Mouse (Mus musculus): ENCODE data around the gene Col23a1. TPM values are rescaled to one million over a fixed set of nuclear protein-coding genes. Genes with fewer than 3 reads are reported as not detected.

The Col23a1 gene
- polyA plus RNA-seq, 1 experiment from 2014 or later, result 0.15 TPM

GRCm38 (mm10) chr11:51485775-51486464 lies 196.2 kb downstream of the Col23a1 start:
- H3K4me3 ChIP-seq (ENCODE audit: low read depth, low read length), result no peak overlapping the region
- no peak overlapping the region for H3K4me2 ChIP-seq (ENCODE audit: low read depth, low read length)
- no peaks in the 10 kb centered on the region for H3K36me3 ChIP-seq (ENCODE audit: control insufficient read depth, insufficient read depth)
- no peaks in the 10 kb centered on the region for H3K27me3 ChIP-seq (ENCODE audit: control insufficient read depth, insufficient read depth, low read depth, low read length)
- H3K27ac ChIP-seq (ENCODE audit: low read length), result no peak overlapping the region
- 42% methylated on average over 10 of the region's 10 CpGs for WGBS (ENCODE audit: insufficient replicate concordance)
- no peak overlapping the region for H3K9ac ChIP-seq (ENCODE audit: low read depth, low read length)
- no peak for ATAC-seq (ENCODE audit: low read depth)
- H3K9me3 ChIP-seq (replicated peaks; ENCODE audit: control insufficient read depth, low read length), result no peaks in the 10 kb centered on the region
- H3K4me1 ChIP-seq (ENCODE audit: control insufficient read depth, low read depth, low read length), result no peaks in the 10 kb centered on the region

GRCm38 (mm10) chr11:51488813-51489212 lies 199.1 kb downstream of the Col23a1 start:
- 67% methylated on average over 9 of the region's 9 CpGs for WGBS (ENCODE audit: insufficient replicate concordance)
- Histone ChIP-seq H3K4me1 (ENCODE audit: control insufficient read depth, low read depth, low read length) (no peaks in the 10 kb centered on the region), H3K27ac (ENCODE audit: low read length) (no peak overlapping the region), H3K9ac (ENCODE audit: low read depth, low read length) (no peak overlapping the region), H3K4me2 (ENCODE audit: low read depth, low read length) (no peak overlapping the region), H3K4me3 (ENCODE audit: low read depth, low read length) (no peak overlapping the region), H3K36me3 (ENCODE audit: control insufficient read depth, insufficient read depth) (no peaks in the 10 kb centered on the region), H3K9me3 (replicated peaks; ENCODE audit: control insufficient read depth, low read length) (no peaks in the 10 kb centered on the region), H3K27me3 (ENCODE audit: control insufficient read depth, insufficient read depth, low read depth, low read length) (no peaks in the 10 kb centered on the region)
- ATAC-seq (ENCODE audit: low read depth), result no peak

- no peaks in the 10 kb centered on the region for H3K9me3 ChIP-seq (replicated peaks; ENCODE audit: control insufficient read depth, low read length)
- no peaks in the 10 kb centered on the region for H3K27me3 ChIP-seq (ENCODE audit: control insufficient read depth, insufficient read depth, low read depth, low read length)
- no peak overlapping the region for H3K27ac ChIP-seq (ENCODE audit: low read length)
- no peak for ATAC-seq (ENCODE audit: low read depth)
- no peak overlapping the region for H3K4me2 ChIP-seq (ENCODE audit: low read depth, low read length)
- H3K36me3 ChIP-seq (ENCODE audit: control insufficient read depth, insufficient read depth), result no peaks in the 10 kb centered on the region
- H3K9ac ChIP-seq (ENCODE audit: low read depth, low read length), result no peak overlapping the region
- 58% methylated on average over 4 of the region's 4 CpGs for whole genome bisulfite sequencing (ENCODE audit: insufficient replicate concordance)
- H3K4me3 ChIP-seq (ENCODE audit: low read depth, low read length), result no peak overlapping the region
- no peaks in the 10 kb centered on the region; the same call in 1 of the 2 replicates for H3K4me1 ChIP-seq (ENCODE audit: control insufficient read depth, low read depth, low read length)
Measured at GRCm38 (mm10) chr11:51493421-51493820, 203.7 kb downstream of the Col23a1 start.

- 40% methylated on average over 5 of the region's 5 CpGs for WGBS (ENCODE audit: insufficient replicate concordance)
- H3K27ac ChIP-seq (ENCODE audit: low read length), result no peak overlapping the region
- no peak for ATAC-seq (ENCODE audit: low read depth)
Measured at GRCm38 (mm10) chr11:51494178-51494577, 204.5 kb downstream of the Col23a1 start.

GRCm38 (mm10) chr11:51499776-51500175 lies 210.1 kb downstream of the Col23a1 start:
- no peaks in the 10 kb centered on the region for H3K4me1 ChIP-seq (ENCODE audit: control insufficient read depth, low read depth, low read length)
- no peak overlapping the region for H3K9ac ChIP-seq (ENCODE audit: low read depth, low read length)
- H3K36me3 ChIP-seq (ENCODE audit: control insufficient read depth, insufficient read depth), result no peaks in the 10 kb centered on the region
- H3K27me3 ChIP-seq (ENCODE audit: control insufficient read depth, insufficient read depth, low read depth, low read length), result no peaks in the 10 kb centered on the region
- no peak overlapping the region for H3K27ac ChIP-seq (ENCODE audit: low read length)
- no peak overlapping the region for H3K4me3 ChIP-seq (ENCODE audit: low read depth, low read length)
- no peak for ATAC-seq (ENCODE audit: low read depth)
- H3K4me2 ChIP-seq (ENCODE audit: low read depth, low read length), result no peak overlapping the region
- H3K9me3 ChIP-seq (replicated peaks; ENCODE audit: control insufficient read depth, low read length), result no peaks in the 10 kb centered on the region

More at GRCm38 (mm10) chr11:51494178-51494577, 204.5 kb downstream of the Col23a1 start:
- Histone ChIP-seq H3K27me3 (ENCODE audit: control insufficient read depth, insufficient read depth, low read depth, low read length) (no peaks in the 10 kb centered on the region), H3K4me3 (ENCODE audit: low read depth, low read length) (no peak overlapping the region), H3K9me3 (replicated peaks; ENCODE audit: control insufficient read depth, low read length) (no peaks in the 10 kb centered on the region), H3K36me3 (ENCODE audit: control insufficient read depth, insufficient read depth) (no peaks in the 10 kb centered on the region), H3K9ac (ENCODE audit: low read depth, low read length) (no peak overlapping the region), H3K4me1 (ENCODE audit: control insufficient read depth, low read depth, low read length) (no peaks in the 10 kb centered on the region; the same call in 1 of the 2 replicates), H3K4me2 (ENCODE audit: low read depth, low read length) (no peak overlapping the region)

- H3K9ac ChIP-seq (ENCODE audit: low read depth, low read length), result no peak overlapping the region
- no peaks in the 10 kb centered on the region for H3K36me3 ChIP-seq (ENCODE audit: control insufficient read depth, insufficient read depth)
- no peak overlapping the region for H3K4me2 ChIP-seq (ENCODE audit: low read depth, low read length)
- H3K27me3 ChIP-seq (ENCODE audit: control insufficient read depth, insufficient read depth, low read depth, low read length), result no peaks in the 10 kb centered on the region
- H3K9me3 ChIP-seq (replicated peaks; ENCODE audit: control insufficient read depth, low read length), result no peaks in the 10 kb centered on the region
- WGBS (ENCODE audit: insufficient replicate concordance), result 66% methylated on average over 10 of the region's 10 CpGs
- no peaks in the 10 kb centered on the region for H3K4me1 ChIP-seq (ENCODE audit: control insufficient read depth, low read depth, low read length)
- ATAC-seq (ENCODE audit: low read depth), result no peak
- H3K4me3 ChIP-seq (ENCODE audit: low read depth, low read length), result no peak overlapping the region
- H3K27ac ChIP-seq (ENCODE audit: low read length), result no peak overlapping the region
Measured at GRCm38 (mm10) chr11:51502431-51502851, 212.7 kb downstream of the Col23a1 start.

- no peak overlapping the region for H3K4me3 ChIP-seq (ENCODE audit: low read depth, low read length)
Measured at GRCm38 (mm10) chr11:51504946-51505345, 215.2 kb downstream of the Col23a1 start.

GRCm38 (mm10) chr11:51508053-51508452 lies 218.3 kb downstream of the Col23a1 start:
- no peaks in the 10 kb centered on the region for H3K36me3 ChIP-seq (ENCODE audit: control insufficient read depth, insufficient read depth)
- H3K27ac ChIP-seq (ENCODE audit: low read length), result no peak overlapping the region
- H3K4me3 ChIP-seq (ENCODE audit: low read depth, low read length), result no peak overlapping the region
- 54% methylated on average over 6 of the region's 6 CpGs for WGBS (ENCODE audit: insufficient replicate concordance)
- ATAC-seq (ENCODE audit: low read depth), result no peak
- no peak overlapping the region for H3K9ac ChIP-seq (ENCODE audit: low read depth, low read length)
- H3K27me3 ChIP-seq (ENCODE audit: control insufficient read depth, insufficient read depth, low read depth, low read length), result no peaks in the 10 kb centered on the region
- no peaks in the 10 kb centered on the region for H3K9me3 ChIP-seq (replicated peaks; ENCODE audit: control insufficient read depth, low read length)
- no peaks in the 10 kb centered on the region for H3K4me1 ChIP-seq (ENCODE audit: control insufficient read depth, low read depth, low read length)
- H3K4me2 ChIP-seq (ENCODE audit: low read depth, low read length), result no peak overlapping the region

More at GRCm38 (mm10) chr11:51504946-51505345, 215.2 kb downstream of the Col23a1 start:
- Histone ChIP-seq H3K9me3 (replicated peaks; ENCODE audit: control insufficient read depth, low read length) (no peaks in the 10 kb centered on the region), H3K27me3 (ENCODE audit: control insufficient read depth, insufficient read depth, low read depth, low read length) (no peaks in the 10 kb centered on the region), H3K9ac (ENCODE audit: low read depth, low read length) (no peak overlapping the region), H3K4me1 (ENCODE audit: control insufficient read depth, low read depth, low read length) (no peaks in the 10 kb centered on the region), H3K4me2 (ENCODE audit: low read depth, low read length) (no peak overlapping the region), H3K36me3 (ENCODE audit: control insufficient read depth, insufficient read depth) (no peaks in the 10 kb centered on the region), H3K27ac (ENCODE audit: low read length) (no peak overlapping the region)
- 63% methylated on average over 3 of the region's 3 CpGs for WGBS (ENCODE audit: insufficient replicate concordance)
- ATAC-seq (ENCODE audit: low read depth), result no peak

- no peak overlapping the region for H3K4me3 ChIP-seq (ENCODE audit: low read depth, low read length)
- no peaks in the 10 kb centered on the region for H3K36me3 ChIP-seq (ENCODE audit: control insufficient read depth, insufficient read depth)
- ATAC-seq (ENCODE audit: low read depth), result no peak
- H3K9ac ChIP-seq (ENCODE audit: low read depth, low read length), result no peak overlapping the region
- no peak overlapping the region for H3K27ac ChIP-seq (ENCODE audit: low read length)
- WGBS (ENCODE audit: insufficient replicate concordance), result 72% methylated on average over 5 of the region's 5 CpGs
- H3K27me3 ChIP-seq (ENCODE audit: control insufficient read depth, insufficient read depth, low read depth, low read length), result no peaks in the 10 kb centered on the region
- no peak overlapping the region for H3K4me2 ChIP-seq (ENCODE audit: low read depth, low read length)
- no peaks in the 10 kb centered on the region for H3K4me1 ChIP-seq (ENCODE audit: control insufficient read depth, low read depth, low read length)
- no peaks in the 10 kb centered on the region for H3K9me3 ChIP-seq (replicated peaks; ENCODE audit: control insufficient read depth, low read length)
Measured at GRCm38 (mm10) chr11:51509211-51509610, 219.5 kb downstream of the Col23a1 start.
